Mouse (Mus musculus): ENCODE data around the gene Gng7. TPM values are rescaled to one million over a fixed set of nuclear protein-coding genes. Genes with fewer than 3 reads are reported as not detected.
A peak's percentile ranks its signal among the peaks of the same experiment; 100 is the strongest.

Gene Gng7
- total RNA-seq, 4 experiments from 2014 or later, result 1.1 to 2.7 (median 1.7) TPM

DNA sequence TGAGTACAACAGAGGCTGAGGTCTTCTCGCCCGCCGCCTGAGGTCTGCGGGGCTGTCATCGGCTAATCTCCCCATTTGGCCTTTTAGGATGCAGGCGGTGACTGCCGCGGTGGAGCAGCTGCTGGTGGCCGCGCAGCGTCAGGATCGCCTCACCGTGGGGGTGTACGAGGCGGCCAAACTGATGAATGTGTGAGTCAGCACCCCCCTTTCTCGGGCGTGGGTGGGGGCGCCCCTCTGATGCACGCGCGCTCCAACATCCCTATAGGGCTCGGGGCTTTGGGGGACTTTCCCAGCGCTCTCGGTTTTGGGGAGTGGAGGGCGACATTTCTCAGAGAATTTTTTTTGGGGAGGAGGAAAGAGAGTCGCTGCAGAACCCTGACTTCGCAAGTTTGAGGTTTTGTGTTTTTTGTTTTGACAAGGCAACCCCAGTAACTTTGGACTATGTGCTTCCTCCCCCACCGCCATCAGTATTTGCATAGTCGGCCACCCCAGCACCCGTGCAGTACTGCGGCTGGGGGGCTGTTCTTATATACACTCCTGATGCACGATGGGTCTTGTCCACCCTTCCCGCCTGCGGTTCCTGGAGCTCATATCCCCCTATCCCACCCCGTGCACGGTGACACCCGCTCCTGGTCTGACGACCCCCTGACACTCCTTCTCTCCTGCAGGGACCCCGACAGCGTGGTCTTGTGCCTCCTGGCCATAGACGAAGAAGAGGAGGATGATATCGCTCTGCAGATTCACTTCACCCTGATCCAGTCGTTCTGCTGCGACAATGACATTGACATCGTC lies 84.2 kb downstream of the Gng7 start:
- peak in 1 of 2 experiments; percentile 65 for DNase-seq (ENCODE audit: low spot score in 2 of 2)

DNA sequence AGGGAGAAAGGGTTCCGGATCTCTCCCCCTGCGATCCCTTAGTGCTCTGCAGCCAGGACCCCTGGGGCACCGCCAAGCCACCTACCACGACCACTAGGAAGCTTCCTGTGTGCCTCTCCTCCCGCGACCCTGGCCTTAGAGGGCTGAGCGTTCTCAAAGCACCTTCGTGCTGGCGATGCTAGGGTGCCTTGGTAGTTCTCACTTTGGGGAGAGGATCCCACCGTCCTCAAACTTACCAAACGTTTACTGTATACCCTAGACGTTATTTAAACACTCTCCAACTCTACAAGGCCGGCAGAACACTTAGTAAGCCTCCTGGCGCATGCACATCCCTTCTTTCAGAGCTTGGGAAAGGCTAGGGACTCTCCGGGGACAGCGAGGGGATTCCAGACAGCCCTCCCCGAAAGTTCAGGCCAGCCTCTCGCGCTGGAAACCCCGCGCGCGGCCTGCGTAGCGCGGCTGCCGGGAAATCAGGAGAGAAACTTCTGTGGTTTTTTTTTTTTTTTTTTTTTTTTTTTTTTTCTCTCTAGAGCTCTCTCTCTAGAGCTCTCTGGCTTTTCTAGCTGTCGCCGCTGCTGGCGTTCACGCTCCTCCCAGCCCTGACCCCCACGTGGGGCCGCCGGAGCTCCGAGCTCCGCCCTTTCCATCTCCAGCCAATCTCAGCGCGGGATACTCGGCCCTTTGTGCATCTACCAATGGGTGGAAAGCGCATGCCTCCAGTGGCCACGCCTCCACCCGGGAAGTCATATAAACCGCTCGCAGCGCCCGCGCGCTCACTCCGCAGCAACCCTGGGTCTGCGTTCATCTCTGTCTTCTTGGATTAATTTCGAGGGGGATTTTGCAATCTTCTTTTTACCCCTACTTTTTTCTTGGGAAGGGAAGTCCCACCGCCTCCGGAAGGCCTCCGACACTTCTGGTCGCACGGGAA lies 85.2 kb downstream of the Gng7 start, which contains the start of gene Gadd45b:
TSS of gene Gadd45b (plus strand) at position 775 of the 928 bp plus-strand sequence.
- peak; percentile 95 to 98 for DNase-seq (ENCODE audit: low spot score in 2 of 2)

DNA sequence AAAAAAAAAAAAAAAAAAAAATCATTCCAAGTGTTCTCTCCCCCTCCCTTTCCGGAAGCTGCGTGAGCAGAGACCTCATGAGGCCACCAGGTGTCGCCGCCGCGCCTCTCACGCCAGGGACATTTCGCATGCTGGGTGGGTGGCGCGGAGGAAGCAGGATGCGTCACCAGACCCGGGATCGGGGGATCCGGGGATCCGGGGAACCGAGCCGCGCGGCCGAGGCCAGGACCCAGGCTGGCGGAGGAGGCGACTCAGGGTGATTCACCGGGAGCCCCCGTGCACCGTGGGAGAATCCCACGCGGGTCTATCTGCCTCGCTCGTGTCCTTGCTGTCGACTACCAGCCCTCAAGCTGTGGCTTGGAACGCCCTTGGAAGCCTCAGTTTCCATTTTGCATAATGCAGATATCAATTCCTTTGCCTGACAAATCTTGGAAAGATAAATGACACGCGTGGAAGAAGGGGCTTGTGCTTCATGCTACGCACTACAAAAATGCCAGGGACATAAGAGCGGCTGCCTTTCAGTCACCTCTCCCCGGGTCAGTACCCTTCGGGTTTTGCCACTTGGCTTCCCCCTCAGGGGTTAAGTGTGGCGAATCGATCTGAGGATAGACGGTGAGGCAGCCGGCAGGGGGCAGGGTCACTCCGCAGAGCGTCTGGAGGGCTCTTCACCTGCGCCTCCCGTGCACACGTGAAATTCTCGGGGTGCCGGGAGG lies 86.0 kb downstream of the Gng7 start:
- peak; percentile 83 to 88 for DNase-seq (ENCODE audit: low spot score in 2 of 2)

DNA sequence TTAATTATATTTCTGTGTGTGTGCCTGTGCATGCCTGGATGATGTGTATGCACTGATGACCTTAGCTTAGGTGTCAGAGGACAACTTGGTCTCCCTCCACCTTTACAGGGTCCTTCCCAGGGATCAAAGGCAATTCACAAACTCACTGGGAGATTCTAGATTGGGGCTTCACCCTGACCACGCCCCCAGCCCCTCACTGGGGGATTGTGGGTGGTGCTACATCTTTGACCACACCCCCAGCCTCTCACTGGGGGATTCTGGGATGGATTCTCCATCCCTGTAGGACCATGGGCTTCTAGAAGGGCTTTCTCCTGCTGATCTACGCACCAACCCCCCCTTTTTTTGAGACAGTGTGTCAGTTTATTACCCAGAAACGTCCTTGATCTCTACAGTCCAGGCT lies 89.3 kb downstream of the Gng7 start:
- no peak for DNase-seq (ENCODE audit: low spot score in 2 of 2)

DNA sequence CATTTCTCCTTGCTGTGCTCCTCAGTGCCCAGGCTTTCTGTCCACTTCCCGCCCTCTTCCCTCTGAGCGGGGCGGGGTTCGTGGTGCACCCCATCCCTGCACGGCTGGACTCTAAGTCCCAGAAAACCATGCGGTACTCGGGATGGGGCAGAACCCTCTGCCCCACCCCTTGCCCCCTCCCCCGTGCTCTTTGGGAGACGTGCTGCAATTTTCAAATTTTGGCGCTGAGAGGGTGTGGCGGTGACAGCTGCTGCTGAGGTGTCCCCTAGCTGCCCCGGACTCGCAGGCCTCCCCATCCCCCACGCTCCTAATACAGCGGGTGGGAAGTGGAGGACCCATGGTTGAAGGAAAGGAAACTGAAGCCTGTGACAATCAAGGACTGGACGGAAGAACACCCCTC lies 92.8 kb downstream of the Gng7 start:
- no peak for DNase-seq (ENCODE audit: low spot score in 2 of 2)

DNA sequence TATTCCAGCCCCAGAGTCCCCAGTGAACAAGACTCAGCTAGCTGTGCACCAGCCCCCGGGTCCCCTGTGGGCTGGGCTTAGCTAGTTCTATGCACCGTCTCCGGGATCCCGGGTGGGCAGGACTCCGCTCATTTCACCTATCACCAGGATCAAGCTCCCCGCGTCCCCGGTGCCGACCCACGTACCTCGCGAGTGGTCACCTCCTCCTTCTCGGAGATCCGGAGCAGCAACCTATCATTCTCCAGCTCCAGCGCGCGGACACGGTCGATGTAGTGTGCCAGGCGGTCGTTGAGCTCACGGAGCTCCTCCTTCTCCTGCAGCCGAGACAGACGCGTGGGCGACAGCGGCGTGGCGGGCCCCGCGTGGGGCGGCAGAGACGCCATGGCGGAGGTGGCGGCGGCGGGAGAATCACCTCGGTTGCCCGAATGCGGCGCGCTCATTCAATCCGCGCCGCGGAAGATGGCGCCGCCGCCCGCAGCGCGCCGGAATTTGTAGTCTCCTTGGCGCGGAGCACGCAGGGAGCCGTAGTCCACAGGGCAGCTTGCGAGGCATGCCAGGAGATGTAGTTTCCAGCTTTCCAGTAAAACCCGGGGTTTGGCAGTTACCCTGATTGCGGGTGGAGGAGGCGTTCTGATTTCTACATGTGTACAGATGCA lies 96.8 kb downstream of the Gng7 start, which contains the start of gene Lmnb2:
TSS of gene Lmnb2 (minus strand) at position 467 of the 656 bp plus-strand sequence.
- DNase-seq (ENCODE audit: low spot score in 2 of 2), result peak in 1 of 2 experiments; percentile 60

DNA sequence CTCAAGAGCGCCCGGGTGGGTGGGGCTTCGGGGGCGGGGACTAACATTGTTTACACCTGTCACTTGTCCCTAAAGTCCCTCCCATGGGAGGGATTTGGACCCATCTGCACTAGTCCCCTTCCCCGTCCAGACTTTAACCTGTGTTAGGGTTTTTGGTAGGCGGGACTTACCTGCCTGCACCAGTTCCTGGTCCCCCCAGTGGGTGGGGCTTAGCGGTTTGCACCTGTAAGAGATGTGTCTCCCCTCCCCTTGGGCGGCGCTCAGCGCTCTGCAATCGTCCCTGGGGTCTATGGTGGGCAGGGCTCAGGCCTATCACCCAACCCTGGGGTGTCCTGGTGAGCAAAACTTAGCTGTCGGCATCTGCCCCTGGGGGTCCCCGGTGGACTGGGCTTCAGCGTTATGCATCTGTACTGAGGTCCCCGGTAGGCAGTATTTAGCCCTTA lies 97.4 kb downstream of the Gng7 start:
- DNase-seq (ENCODE audit: low spot score in 2 of 2), result no peak

DNA sequence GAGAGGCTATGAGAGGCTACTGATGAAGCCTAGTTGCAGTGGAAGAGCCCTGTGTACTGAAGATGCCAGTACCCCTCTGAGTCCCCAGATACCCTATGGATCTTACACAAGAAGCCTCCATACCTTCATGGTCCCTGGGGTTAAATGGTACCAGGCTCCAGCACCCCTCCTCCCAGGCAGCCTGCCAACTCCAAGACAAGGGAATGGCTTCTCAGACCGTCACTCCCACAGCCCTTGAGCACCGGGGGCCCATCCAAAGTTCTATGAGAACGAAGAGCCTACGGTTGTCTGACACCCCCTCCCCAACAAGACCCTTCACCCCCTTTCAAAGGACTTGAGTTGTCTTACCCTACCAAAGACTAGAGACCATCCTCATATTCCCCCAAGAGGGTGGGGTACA lies 99.0 kb downstream of the Gng7 start:
- DNase-seq (ENCODE audit: low spot score in 2 of 2), result no peak

DNA sequence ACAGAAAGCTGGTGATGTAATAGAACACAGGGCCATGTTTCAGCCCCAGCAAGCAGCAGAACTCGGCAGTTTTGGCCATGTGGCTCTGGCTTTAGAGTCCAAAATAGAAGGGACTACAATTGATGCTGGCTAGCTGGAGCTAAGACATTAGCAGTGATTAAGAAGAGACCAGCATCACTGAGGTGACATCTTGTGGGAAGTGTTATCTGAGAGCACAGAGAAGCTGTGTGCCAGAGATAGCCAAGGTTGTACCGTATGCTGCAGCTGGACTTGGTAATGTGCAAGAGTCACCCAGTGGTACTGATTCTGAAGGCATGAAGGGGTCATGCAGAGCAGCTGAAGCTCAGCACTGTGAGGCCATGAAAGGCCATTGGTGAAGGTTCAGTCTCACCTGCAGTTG lies 99.5 kb downstream of the Gng7 start:
- no peak for DNase-seq (ENCODE audit: low spot score in 2 of 2)

DNA sequence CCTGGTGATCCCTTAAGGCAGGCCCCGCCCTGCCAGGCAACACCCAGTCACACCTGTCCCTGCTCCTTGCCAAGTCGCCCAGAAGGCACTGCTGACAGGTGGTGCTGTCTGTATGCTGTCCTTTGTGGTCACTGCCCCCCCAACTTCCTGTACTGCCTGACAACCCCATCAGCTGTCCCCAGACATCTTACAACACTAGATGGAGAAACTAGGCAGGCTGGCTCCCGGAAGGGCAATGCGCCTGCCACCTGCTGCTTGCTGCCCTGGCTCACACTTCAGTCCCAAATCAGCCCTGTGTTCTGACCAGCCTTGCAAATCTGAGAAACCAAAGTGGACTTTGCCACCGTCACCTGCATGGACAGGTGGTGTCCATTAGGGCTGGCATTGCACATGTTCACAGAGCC lies 100.5 kb downstream of the Gng7 start:
- peak in 1 of 2 experiments; percentile 56 for DNase-seq (ENCODE audit: low spot score in 2 of 2)

DNA sequence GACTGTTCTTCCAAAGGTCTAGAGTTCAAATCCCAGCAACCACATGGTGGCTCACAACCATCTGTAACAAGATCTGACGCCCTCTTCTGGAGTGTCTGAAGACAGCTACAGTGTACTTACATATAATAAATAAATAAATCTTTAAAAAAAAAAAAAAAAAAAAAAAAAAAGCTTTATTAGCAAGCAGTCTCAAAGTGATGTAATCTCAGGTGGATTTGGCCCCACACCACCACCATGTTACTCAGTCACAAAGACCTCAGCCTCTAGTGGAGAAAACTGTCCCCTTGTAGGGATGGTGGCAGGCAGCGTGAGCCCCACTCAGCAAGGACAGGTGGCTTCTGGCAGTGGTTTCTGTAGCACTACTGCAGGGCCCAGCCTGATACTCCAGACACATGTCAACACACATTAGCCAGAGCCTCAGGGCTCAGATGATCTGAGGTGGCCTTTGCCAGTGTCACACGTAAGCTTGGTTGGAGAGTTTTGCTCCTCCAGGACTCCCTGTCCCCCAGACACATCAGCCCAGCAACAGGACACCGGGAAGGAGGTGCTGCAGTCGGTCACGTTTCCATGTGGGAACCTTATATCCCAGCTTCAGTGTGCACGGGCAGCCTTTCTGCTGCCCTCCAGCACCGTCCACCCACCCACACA lies 101.3 kb downstream of the Gng7 start:
- no peak for DNase-seq (ENCODE audit: low spot score in 2 of 2)

DNA sequence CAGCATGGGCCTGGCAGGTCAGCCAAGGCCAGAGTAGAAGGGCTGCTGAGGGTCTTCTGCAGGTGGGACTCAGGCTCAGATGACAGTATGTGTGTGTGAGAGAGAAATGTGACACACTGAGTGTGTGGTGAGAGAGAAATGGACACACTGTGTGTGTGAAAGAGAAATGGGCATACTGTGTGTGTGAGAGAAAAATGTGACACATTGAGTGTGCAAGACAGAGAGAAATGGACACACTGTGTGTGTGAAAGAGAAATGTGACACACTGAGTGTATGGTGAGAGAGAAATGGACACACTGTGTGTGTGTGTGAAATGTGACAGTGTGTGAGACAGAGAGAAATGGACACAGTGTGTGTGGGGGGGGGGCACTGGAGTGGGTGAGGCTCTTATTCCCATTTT lies 102.9 kb downstream of the Gng7 start:
- no peak for DNase-seq (ENCODE audit: low spot score in 2 of 2)

DNA sequence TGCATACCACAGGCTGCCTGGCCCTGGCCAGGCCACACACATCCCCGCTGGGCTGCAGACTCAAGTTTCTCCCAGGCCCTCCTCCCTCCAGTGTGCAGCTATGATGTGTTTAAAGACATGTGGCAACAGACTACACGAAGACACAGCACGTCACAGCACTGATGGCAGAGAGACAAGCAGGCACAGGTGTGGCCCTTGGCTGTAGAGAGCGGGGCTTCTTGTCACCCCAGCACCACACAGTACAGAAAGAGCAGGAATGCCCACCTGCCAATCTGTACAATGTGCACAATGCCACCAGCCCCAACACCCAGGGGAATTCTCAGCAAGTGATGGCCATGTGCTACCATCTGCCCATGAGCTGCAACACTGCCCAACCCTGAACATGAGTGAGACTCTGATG lies 103.4 kb downstream of the Gng7 start:
- no peak for DNase-seq (ENCODE audit: low spot score in 2 of 2)

DNA sequence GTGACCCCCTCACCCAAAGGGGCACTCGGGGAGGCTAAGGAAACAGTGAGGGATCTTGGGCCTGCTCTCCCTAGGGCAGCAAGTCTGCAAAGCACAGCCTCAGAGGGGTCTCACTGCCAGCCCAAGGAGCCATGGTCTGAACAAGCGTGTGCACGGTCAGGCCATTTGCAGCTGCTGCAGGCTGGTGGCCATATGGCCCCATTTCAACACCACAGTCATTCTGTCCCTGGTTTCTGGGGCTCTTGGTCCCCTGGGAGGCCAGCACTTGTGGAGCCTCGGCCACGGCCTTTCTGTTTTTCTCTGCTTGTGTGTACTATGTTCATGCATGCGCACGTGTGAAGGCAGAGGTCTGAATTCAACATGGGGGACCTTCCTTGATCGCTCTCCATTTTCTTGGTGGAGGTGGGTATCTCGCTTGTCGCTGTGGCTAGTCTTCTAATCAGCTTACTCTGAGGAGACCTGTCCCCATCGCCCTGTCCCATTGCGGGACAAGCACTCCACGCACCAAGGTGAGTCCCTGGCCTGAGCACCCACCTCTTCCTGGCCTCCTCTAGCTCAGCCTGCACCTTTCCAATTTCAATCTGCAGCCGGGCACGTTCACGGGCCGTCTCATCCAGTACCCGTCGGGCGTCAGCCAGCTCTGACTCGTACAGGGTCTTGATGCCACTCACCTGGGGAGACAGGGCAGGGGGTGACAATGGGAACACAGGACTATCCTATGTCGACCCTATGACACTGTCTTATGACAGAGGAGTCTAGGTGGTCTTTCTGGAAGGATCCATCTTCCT lies 105.2 kb downstream of the Gng7 start:
- DNase-seq (ENCODE audit: low spot score in 2 of 2), result no peak

DNA sequence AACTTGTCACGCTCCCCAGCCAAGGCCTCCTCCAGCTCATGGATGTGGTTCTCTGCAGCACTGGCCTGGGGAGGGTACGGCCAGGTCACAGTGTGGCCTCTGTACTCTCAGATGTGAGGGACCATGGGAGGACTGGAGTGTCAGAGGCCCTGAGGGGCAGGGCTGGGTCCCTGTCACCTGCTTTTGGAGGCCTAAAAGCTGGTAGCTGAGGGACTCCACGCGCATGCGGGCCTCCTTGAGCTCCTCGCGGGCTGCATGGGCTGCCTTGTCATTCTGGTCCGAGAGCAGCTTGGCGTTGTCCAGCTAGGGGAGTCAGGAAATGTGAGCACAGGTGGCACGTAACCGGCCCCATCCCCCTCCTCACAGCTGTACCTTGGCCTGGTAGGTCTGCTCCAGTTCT lies 110.0 kb downstream of the Gng7 start:
- no peak for DNase-seq (ENCODE audit: low spot score in 2 of 2)

DNA sequence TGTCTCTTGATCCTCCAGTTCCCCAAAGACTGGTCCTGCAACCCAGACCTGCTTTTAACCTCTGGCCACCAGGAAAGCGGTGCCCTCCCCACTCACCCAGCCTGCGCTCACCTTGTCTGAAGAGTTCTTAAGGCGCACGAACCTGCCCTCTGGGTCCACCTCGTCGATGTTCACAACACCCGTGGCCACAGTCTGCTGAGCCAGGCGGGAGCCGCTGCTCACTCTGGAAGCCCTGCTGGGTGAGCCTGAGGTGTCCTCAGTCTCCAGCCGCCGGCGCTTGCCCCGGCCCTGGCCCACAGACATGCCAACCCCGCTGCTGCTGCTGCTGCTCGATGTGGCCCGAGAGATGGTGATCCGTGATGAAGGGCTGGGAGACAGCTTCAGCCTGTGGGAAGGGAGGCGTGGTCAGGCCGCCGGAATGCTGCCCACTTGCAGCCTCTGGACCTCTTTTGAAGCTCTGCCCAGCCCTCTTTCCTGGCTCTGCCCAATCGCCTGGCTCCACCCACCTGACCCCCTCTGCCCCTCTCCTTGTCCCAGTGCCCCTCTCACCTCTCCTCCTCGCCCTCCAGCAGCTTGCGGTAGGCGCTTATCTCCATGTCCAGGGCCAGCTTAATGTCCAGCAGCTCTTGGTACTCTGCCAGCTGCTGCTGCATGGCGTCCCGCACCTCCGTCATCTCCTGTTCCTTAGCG lies 110.6 kb downstream of the Gng7 start:
- DNase-seq (ENCODE audit: low spot score in 2 of 2), result no peak

DNA sequence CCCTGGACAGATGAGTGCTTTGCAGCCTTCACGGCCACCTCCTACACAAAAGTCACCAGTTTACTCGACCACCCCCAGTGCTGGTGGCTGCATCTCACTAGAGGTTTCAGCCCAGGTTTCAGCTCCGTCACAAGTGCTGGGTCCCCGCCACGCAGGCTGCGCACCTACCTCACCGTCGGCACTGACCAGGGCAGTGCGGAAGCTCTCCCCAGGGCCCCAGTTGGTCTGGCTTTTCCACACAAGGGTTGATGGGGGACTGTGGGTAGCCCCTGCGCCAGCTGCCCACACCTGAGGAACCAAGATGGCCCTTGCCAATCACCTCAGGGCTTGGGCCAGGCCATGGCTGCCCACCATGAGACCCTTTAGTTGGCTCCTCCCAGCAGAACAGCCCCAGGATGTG lies 111.5 kb downstream of the Gng7 start:
- no peak for DNase-seq (ENCODE audit: low spot score in 2 of 2)

DNA sequence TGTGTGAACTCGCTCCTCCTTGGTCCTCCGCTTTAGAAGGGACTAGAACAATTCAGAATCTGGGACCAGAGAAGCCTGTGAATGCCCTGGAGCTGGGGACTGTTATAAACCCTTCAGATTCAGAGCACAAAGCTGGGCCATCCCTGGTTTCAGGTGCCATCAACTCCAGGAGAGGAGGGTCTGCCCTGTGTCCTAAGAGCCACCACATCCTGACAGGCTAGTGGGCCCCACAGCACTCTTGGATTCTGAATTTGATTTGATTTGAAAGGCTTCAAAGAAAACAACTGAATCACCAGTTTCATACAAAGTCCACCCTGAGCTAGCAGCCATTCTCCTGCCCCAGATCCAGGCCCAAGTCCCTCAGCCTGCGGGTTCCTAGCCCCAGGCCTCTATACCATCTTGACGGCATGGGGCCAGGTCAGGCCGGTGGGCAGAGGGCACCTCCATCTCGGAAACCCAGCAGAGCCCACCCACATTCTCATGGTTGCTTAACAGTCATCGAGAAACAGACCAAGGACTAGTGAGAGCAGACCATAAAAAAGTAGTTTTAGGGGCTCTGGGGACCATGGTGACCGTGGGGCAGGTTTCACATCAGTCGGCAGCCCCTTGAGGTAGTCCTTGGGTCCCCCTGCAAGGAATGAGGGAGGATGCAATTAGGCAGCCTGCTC lies 112.3 kb downstream of the Gng7 start:
- DNase-seq (ENCODE audit: low spot score in 2 of 2), result no peak

Data from gastrocnemius, adult 8-10 months (tissue).